Mouse (Mus musculus): ENCODE measurements around the gene Cep57l1. TPM values are rescaled to one million over a fixed set of nuclear protein-coding genes. Genes with fewer than 3 reads are reported as not detected.
"Not testable (repeated sequence)": the region's sequence is repeated elsewhere in the genome, so short reads cannot be mapped to it uniquely, and the experiment has no call there.

Gene Cep57l1
- total RNA-seq, 2 experiments from 2014 or later, result 9.8 to 11.3 TPM

- DNase-seq, result not testable (repeated sequence)
- intact Hi-C loops (cut with DNase I), result loop anchor here (10.0 kb wide), 1 partner anchor 124 kb away; no protein-coding TSS in a partner anchor
These were observed 9.0 kb upstream of the Cep57l1 start for GRCm38 (mm10) chr10:41818733-41819070.

GRCm38 (mm10) chr10:41818036-41818732 lies 8.5 kb upstream of the Cep57l1 start:
- intact Hi-C loops (cut with DNase I), result loop anchor here (10.0 kb wide), 1 partner anchor 123 kb away; no protein-coding TSS in a partner anchor
- no peak for DNase-seq

GRCm38 (mm10) chr10:41816516-41816915 lies 6.8 kb upstream of the Cep57l1 start:
- DNase-seq, result no peak
- intact Hi-C loops (cut with DNase I), result loop anchor here (10.0 kb wide), 1 partner anchor 122 kb away; no protein-coding TSS in a partner anchor

- intact Hi-C loops (cut with DNase I), result loop anchor here (10.0 kb wide), 1 partner anchor 120 kb away; no protein-coding TSS in a partner anchor
- DNase-seq, result no peak
These were observed 4.7 kb upstream of the Cep57l1 start for GRCm38 (mm10) chr10:41814305-41814853.

- intact Hi-C loops (cut with DNase I), result loop anchor here (10.0 kb wide), 1 partner anchor 118 kb away; no protein-coding TSS in a partner anchor
- DNase-seq, result no peak
These were observed 2.9 kb upstream of the Cep57l1 start for GRCm38 (mm10) chr10:41812566-41812965.

DNA sequence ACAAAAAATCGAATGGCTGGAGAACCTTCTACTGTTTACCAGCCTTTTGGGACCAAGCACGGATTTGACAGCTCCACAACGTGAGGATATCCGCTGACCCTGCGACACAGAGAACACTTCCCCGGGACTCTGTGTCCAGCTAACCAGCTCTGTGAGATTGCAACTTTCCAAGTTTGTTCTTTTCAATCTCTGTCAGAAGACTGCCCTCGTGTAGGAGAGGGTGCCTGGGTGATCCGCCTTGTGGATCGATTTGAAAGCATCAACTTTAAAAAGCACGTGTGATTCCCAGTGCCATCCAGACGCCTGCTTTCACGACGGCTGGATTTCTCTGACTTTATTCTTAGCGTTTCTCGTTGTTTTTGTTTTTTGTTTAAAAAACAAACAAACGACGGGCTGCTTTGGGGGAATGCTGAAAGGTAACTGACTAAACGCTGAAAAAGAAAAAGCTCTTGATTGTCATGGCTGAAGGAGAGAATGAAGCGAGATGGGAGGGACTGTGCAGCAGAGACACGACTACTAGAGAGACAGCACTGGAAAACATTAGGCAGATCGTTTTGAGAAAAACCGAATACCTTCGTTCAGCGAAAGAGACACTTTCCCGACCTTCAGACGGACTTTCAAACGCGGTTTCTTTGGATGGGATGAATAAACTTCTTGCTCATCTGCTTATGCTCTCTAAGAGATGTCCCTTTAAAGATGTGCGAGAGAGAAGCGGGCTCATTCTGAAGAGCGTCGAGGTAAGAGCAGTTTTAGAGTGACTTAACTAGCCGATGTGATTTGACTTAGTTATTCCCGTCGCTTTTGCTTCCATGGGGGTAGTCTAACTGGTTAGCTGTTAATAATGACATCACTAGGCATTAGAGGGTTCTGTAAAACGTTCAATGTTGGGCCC lies 1.1 kb upstream of the Cep57l1 start:
- DNase-seq, result no peak
- intact Hi-C loops (cut with DNase I), result loop anchor here (10.0 kb wide), 1 partner anchor 116 kb away; no protein-coding TSS in a partner anchor

- peak; percentile 86 for DNase-seq
- intact Hi-C loops (cut with DNase I), result no loop called here
These were observed 446 bp downstream of the Cep57l1 start for GRCm38 (mm10) chr10:41809080-41809770.

- DNase-seq, result no peak
- intact Hi-C loops (cut with DNase I), result no loop called here
These were observed 3.8 kb downstream of the Cep57l1 start for GRCm38 (mm10) chr10:41805729-41806355.

GRCm38 (mm10) chr10:41804711-41805110 lies 5.0 kb downstream of the Cep57l1 start:
- DNase-seq, result no peak
- intact Hi-C loops (cut with DNase I), result no loop called here

GRCm38 (mm10) chr10:41803467-41803866 lies 6.2 kb downstream of the Cep57l1 start:
- intact Hi-C loops (cut with DNase I), result no loop called here
- DNase-seq, result no peak

DNA sequence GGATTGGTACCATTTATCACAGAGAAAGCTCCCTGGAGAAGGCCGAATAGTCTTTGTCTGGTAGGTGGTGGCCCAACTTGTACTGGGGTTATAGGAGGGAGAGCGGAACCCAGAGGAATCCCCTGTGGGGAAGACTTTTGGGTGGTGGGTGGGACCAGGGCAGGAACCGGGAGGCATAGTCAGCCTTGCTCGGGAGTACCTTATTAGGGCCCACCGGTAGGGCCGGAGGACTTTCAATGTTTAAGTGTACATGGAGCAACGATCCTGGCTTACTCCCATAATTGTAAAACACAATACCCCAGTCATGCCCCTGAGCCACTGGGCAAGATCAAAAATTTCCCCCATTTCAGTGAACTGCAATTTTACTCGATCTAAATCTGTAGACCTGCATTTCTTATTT lies 12.4 kb downstream of the Cep57l1 start:
- no peak for DNase-seq
- intact Hi-C loops (cut with DNase I), result no loop called here

GRCm38 (mm10) chr10:41792375-41792774 lies 17.3 kb downstream of the Cep57l1 start:
- intact Hi-C loops (cut with DNase I), result no loop called here
- DNase-seq, result no peak

DNA sequence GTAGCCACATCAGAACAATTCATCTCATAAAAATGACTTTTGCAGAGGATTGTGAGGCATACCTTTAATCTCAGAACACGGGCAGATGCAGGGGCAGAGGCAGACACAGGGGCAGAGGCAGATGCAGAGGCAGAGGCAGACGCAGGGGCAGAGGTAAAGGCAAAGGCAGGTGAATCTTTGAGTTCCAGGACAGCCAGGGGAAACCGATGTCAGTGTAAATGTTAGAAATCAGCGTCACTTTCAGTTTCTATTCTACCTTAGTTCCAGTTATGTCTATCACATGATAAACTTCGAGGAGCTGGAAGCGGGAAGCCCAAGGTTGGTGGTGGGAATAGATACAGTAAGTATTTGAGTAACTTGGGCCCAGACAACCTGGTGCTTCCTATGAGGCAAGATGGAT lies 42.4 kb downstream of the Cep57l1 start:
- DNase-seq, result no peak
- intact Hi-C loops (cut with DNase I), result no loop called here

GRCm38 (mm10) chr10:41766280-41766679 lies 43.4 kb downstream of the Cep57l1 start:
- intact Hi-C loops (cut with DNase I), result no loop called here
- no peak for DNase-seq

DNA sequence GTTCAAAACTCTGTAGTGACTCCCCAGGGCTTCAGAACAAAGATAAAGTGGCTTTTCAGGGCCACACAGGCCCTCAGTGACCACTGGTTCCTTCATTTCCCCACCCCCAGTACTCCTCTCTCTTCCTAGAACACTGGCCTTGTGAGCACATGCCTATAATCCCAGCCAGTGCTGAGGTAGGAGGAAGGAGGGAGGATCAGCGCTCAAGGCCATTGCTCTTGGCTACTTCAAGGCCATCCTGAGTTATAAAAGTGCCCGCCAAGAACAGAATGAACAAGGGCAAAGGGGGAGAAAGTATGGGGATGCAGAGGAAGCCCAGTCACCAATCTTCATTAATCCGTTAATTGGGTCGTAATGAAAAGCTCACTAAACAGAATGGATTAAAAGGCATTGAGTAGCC lies 44.1 kb downstream of the Cep57l1 start:
- intact Hi-C loops (cut with DNase I), result no loop called here
- no peak for DNase-seq

- DNase-seq, result no peak
- intact Hi-C loops (cut with DNase I), result no loop called here
These were observed 45.8 kb downstream of the Cep57l1 start for GRCm38 (mm10) chr10:41763741-41764385.

- intact Hi-C loops (cut with DNase I), result no loop called here
- no peak for DNase-seq
These were observed 48.8 kb downstream of the Cep57l1 start for GRCm38 (mm10) chr10:41760866-41761265.

GRCm38 (mm10) chr10:41758041-41758440 lies 51.6 kb downstream of the Cep57l1 start:
- DNase-seq, result no peak
- intact Hi-C loops (cut with DNase I), result no loop called here

GRCm38 (mm10) chr10:41757226-41757625 lies 52.4 kb downstream of the Cep57l1 start:
- intact Hi-C loops (cut with DNase I), result no loop called here
- no peak for DNase-seq

Data from left cerebral cortex, postnatal 4 days (tissue).